Mouse (Mus musculus): Measurements from ENCODE around the gene Ubxn2a. TPM values are rescaled to one million over a fixed set of nuclear protein-coding genes. Genes with fewer than 3 reads are reported as not detected.

Ubxn2a gene
- polyA plus RNA-seq, 1 experiment from 2014 or later, result 47.5 TPM

DNA sequence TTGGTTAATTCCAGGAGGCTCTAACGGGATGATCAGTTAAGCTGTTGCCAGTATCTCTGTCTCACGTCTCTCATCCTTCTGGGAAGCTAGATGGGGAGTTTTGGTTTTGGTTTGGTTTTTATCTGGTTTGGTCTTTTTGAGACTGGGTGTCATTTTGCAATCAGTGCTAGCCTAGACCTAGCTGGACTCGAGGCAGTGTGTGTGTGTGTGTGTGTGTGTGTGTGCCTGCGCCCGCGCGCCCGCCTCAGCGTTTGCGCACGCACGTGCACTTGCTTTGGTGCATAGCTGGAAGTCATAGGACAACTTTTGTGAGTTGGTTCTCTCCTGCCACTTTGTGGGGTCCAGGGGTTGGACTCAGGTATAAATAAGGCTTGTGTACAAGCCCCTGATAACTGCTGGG lies 63.8 kb downstream of the Ubxn2a start:
- Histone ChIP-seq H3K9me3 (ENCODE audit: control insufficient read depth, low read length) (no peaks in the 10 kb centered on the region), H3K27me3 (replicated peaks; ENCODE audit: control insufficient read depth, insufficient read depth, low read length) (no peaks in the 10 kb centered on the region), H3K4me3 (ENCODE audit: low read length) (peak overlapping the region; percentile 51), H3K27ac (ENCODE audit: low read depth, low read length) (no peak overlapping the region; the same call in 1 of the 2 replicates), H3K4me2 (ENCODE audit: low read length) (peak overlapping the region; percentile 75), H3K4me1 (ENCODE audit: control insufficient read depth, insufficient read depth, low read depth, low read length) (peaks cover 15% of the 10 kb centered on the region), H3K9ac (ENCODE audit: low read depth, low read length) (peak overlapping the region; percentile 52), H3K36me3 (ENCODE audit: control insufficient read depth, insufficient read depth, low read length) (no peaks in the 10 kb centered on the region)
- ATAC-seq, result peak; percentile 7
- 0% methylated on average over 12 of the region's 12 CpGs for WGBS

DNA sequence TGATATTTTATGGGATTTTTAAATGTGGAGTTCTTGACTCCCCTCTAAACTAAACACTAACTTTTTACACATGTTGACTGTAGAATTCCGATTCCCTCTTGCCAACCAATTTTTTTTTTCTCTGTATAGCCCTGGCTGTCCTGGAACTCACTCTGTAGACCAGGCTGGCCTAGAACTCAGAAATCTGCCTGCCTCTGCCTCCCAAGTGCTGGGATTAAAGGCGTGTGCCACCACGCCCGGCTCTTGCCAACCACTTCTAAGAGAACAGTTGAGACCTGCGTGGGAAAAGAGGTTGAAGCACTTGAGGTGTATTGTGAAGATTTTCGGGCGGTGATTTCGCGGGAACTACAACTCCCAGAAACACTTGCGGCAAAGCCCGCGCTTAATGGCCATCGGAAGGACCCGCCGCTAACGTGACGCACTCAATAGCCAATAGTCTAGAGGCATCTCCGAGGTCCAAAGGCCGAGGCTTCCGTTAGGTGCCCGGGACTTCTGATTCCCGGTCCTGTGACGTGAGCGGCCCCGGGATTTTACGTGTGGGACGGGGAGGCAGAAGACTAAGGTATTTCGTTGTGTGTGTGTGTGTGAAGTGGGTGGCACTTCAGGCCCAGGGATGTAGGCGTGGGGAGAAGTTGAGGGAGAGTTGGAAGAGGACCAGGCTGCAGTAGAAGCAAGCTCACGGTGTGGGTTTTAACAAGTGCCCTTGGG lies 64.5 kb downstream of the Ubxn2a start, which contains the start of gene Wdcp:
Gene Wdcp (plus strand): TSS at position 414 of the 708 bp plus-strand sequence.
- no peaks in the 10 kb centered on the region for H3K9me3 ChIP-seq (ENCODE audit: control insufficient read depth, low read length)
- peak within 1 kb of the TSS; percentile 7; the same call in 1 of the 2 replicates for H3K27ac ChIP-seq (ENCODE audit: low read depth, low read length)
- ATAC-seq, result peak; percentile 93

DNA sequence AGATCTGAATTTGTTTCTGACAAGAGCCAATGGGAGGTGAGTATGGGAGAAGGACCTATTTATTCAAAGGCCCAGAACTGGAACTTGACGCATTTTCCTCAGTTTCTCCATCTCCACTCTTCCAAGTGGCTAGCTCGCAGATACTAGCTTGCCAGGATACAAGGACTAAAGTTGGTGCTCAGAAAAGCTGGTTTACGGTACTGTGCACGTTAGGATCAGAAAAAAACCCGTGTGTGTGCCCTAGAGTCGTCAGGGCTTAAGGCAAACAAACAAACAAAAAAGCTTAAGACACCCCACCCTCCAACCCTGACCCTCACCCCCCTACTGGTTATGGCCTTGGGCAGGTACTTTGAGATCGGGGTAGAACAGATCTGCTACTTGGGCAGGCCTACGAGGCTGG lies 65.0 kb downstream of the Ubxn2a start:
- ATAC-seq, result no peak

More for the DNA sequence above, 64.5 kb downstream of the Ubxn2a start, which contains the start of gene Wdcp:
- Histone ChIP-seq H3K4me3 (ENCODE audit: low read length) (peak within 1 kb of the TSS; percentile 51), H3K27me3 (replicated peaks; ENCODE audit: control insufficient read depth, insufficient read depth, low read length) (no peaks in the 10 kb centered on the region), H3K9ac (ENCODE audit: low read depth, low read length) (peak within 1 kb of the TSS; percentile 52), H3K4me2 (ENCODE audit: low read length) (peak within 1 kb of the TSS; percentile 75), H3K4me1 (ENCODE audit: control insufficient read depth, insufficient read depth, low read depth, low read length) (peaks cover 15% of the 10 kb centered on the region), H3K36me3 (ENCODE audit: control insufficient read depth, insufficient read depth, low read length) (no peaks in the 10 kb centered on the region)
- WGBS, result under 1% methylated on average over 30 of the region's 30 CpGs

DNA sequence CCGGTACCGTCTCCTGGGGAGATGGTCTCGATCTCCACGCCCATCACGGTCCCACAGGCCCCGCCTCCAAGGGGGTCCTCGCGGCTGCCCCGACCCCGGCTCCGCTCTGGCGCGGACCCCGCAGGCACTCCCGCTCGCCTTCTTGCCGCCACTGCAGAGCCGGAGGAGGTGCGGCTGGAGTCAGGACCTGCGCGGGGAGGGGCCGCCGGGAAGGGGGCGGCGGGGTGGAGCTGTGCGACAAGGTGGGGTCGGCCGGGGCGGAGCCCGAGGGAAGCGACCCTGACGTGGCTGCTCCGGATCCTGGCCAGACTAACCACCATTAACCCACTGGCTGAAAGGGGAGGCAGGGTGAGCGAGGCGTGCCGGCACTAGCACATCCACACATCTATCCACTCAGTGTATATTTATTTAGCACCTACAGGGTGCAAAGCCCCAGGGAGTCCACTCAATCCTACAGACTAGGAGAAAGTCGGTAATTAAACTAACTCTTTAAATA lies 66.1 kb downstream of the Ubxn2a start, which contains the start of gene Fkbp1b:
Gene Fkbp1b (minus strand): TSS at position 200 of the 496 bp plus-strand sequence.
- H3K27ac ChIP-seq (ENCODE audit: low read depth, low read length), result peak within 1 kb of the TSS; percentile 54; the same call in 1 of the 2 replicates
- H3K4me2 ChIP-seq (ENCODE audit: low read length), result peak within 1 kb of the TSS; percentile 93
- H3K4me3 ChIP-seq (ENCODE audit: low read length), result peak within 1 kb of the TSS; percentile 92
- WGBS, result under 1% methylated on average over 37 of the region's 37 CpGs
- peak; percentile 63 for ATAC-seq
- H3K4me1 ChIP-seq (ENCODE audit: control insufficient read depth, insufficient read depth, low read depth, low read length), result peaks cover 15% of the 10 kb centered on the region
- H3K9me3 ChIP-seq (ENCODE audit: control insufficient read depth, low read length), result no peaks in the 10 kb centered on the region
- H3K36me3 ChIP-seq (ENCODE audit: control insufficient read depth, insufficient read depth, low read length), result no peaks in the 10 kb centered on the region
- peak within 1 kb of the TSS; percentile 89 for H3K9ac ChIP-seq (ENCODE audit: low read depth, low read length)
- H3K27me3 ChIP-seq (replicated peaks; ENCODE audit: control insufficient read depth, insufficient read depth, low read length), result no peaks in the 10 kb centered on the region

More for the DNA sequence above, 65.0 kb downstream of the Ubxn2a start:
- Histone ChIP-seq H3K4me3 (ENCODE audit: low read length) (no peak overlapping the region), H3K9ac (ENCODE audit: low read depth, low read length) (no peak overlapping the region), H3K9me3 (ENCODE audit: control insufficient read depth, low read length) (no peaks in the 10 kb centered on the region), H3K36me3 (ENCODE audit: control insufficient read depth, insufficient read depth, low read length) (no peaks in the 10 kb centered on the region), H3K4me1 (ENCODE audit: control insufficient read depth, insufficient read depth, low read depth, low read length) (peaks cover 15% of the 10 kb centered on the region), H3K27ac (ENCODE audit: low read depth, low read length) (no peak overlapping the region), H3K4me2 (ENCODE audit: low read length) (no peak overlapping the region), H3K27me3 (replicated peaks; ENCODE audit: control insufficient read depth, insufficient read depth, low read length) (no peaks in the 10 kb centered on the region)
- WGBS, result 89% methylated on average over 8 of the region's 8 CpGs

DNA sequence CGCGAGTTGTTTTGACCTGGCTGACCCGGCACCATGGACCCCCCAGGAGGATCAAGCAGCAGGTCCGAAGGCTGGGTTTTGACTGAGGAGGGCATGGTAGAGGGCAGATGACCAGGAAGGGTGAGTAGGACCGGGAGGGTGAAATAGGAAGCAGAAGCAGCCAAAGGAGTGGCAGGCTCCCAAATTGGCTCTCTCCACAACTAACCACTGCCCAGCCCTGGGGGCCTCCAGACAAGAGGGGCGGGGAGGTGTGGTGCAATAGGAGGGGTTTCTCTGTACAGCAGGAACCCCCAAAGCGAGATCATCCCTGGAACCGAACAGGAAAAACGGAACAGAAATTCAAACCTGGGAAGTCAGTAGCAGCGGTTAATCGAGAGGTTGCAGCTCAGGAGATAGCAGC lies 66.8 kb downstream of the Ubxn2a start:
- Histone ChIP-seq H3K4me2 (ENCODE audit: low read length) (peak overlapping the region; percentile 93), H3K27me3 (replicated peaks; ENCODE audit: control insufficient read depth, insufficient read depth, low read length) (no peaks in the 10 kb centered on the region), H3K36me3 (ENCODE audit: control insufficient read depth, insufficient read depth, low read length) (no peaks in the 10 kb centered on the region), H3K4me1 (ENCODE audit: control insufficient read depth, insufficient read depth, low read depth, low read length) (peaks cover 15% of the 10 kb centered on the region), H3K9ac (ENCODE audit: low read depth, low read length) (peak overlapping the region; percentile 89), H3K4me3 (ENCODE audit: low read length) (peak overlapping the region; percentile 92), H3K9me3 (ENCODE audit: control insufficient read depth, low read length) (no peaks in the 10 kb centered on the region), H3K27ac (ENCODE audit: low read depth, low read length) (no peak overlapping the region)
- ATAC-seq, result peak; percentile 10; the same call in 1 of the 2 replicates
- 1% methylated on average over 11 of the region's 11 CpGs for WGBS

DNA sequence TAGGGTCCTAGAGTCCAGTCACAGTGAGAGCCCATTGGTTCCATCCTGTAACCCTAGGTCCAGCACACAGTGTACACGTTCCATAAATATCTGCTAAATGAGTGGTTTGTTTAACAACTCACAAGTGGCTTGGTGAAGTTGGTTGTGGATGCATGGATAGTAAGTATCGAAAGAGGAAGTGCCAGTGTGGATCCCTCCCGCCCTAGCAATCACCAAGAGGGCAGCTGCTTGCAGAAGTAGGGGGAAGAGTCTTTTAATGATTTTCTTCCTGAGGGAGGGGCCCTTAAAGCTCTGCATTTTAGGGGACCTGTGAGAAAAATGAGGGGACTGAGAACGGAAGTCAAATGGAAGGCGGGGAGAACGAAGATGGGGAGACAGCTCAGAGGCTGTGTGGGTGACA lies 67.5 kb downstream of the Ubxn2a start:
- WGBS, result 63% methylated on average over 6 of the region's 6 CpGs
- Histone ChIP-seq H3K4me2 (ENCODE audit: low read length) (peak overlapping the region; percentile 93), H3K4me3 (ENCODE audit: low read length) (peak overlapping the region; percentile 92; the same call in 1 of the 2 replicates), H3K9me3 (ENCODE audit: control insufficient read depth, low read length) (no peaks in the 10 kb centered on the region), H3K27me3 (replicated peaks; ENCODE audit: control insufficient read depth, insufficient read depth, low read length) (no peaks in the 10 kb centered on the region), H3K9ac (ENCODE audit: low read depth, low read length) (no peak overlapping the region), H3K27ac (ENCODE audit: low read depth, low read length) (no peak overlapping the region), H3K36me3 (ENCODE audit: control insufficient read depth, insufficient read depth, low read length) (no peaks in the 10 kb centered on the region), H3K4me1 (ENCODE audit: control insufficient read depth, insufficient read depth, low read depth, low read length) (peaks cover 15% of the 10 kb centered on the region)
- ATAC-seq, result no peak

DNA sequence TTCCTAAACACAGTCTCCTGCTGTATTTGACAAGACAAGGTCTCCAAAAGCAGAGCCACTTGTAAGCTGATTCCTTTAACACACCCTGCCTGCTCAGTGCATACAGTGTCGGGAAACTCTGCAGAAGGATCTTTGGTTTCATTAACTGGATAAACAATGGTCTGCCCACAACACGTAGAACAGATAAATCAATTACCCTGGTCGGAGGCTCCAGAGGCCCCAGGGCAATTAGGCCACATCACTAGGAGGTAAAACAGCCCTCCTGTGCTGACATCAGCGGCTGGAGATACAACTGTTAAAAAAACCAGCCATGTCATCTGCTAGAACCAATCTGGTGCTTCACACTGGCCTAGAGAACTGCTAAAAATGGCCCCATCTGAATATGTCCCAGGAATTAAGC lies 70.5 kb downstream of the Ubxn2a start:
- Histone ChIP-seq H3K9ac (ENCODE audit: low read depth, low read length) (no peak overlapping the region), H3K4me3 (ENCODE audit: low read length) (no peak overlapping the region), H3K4me2 (ENCODE audit: low read length) (no peak overlapping the region), H3K27ac (ENCODE audit: low read depth, low read length) (no peak overlapping the region), H3K4me1 (ENCODE audit: control insufficient read depth, insufficient read depth, low read depth, low read length) (peaks cover 7% of the 10 kb centered on the region), H3K9me3 (ENCODE audit: control insufficient read depth, low read length) (no peaks in the 10 kb centered on the region), H3K36me3 (ENCODE audit: control insufficient read depth, insufficient read depth, low read length) (peaks cover 7% of the 10 kb centered on the region), H3K27me3 (replicated peaks; ENCODE audit: control insufficient read depth, insufficient read depth, low read length) (no peaks in the 10 kb centered on the region)
- 56% methylated on average over 4 of the region's 4 CpGs for WGBS
- no peak for ATAC-seq

Other genes with a start within 250 kb of the Ubxn2a start
- 0.77 and 1.1 TPM in 2 replicates for gene Fam228a, start 169.3 kb downstream of the Ubxn2a start, polyA plus RNA-seq (2015; fragmentation: Nextera tagmentation; extraction: Ambion mirVana)
- 14.2 and 15.5 TPM in 2 replicates for gene Pfn4, start 138.7 kb downstream of the Ubxn2a start, polyA plus RNA-seq (2015; fragmentation: Nextera tagmentation; extraction: Ambion mirVana)
- gene Fam228b, start 138.4 kb downstream of the Ubxn2a start, polyA plus RNA-seq (2015; fragmentation: Nextera tagmentation; extraction: Ambion mirVana), result 6.6 and 7.0 TPM in 2 replicates
- 163 and 189 TPM in 2 replicates for gene Sf3b6, start 90.2 kb downstream of the Ubxn2a start, polyA plus RNA-seq (2015; fragmentation: Nextera tagmentation; extraction: Ambion mirVana)
- 64.0 and 80.0 TPM in 2 replicates for gene Fkbp1b, start 66.1 kb downstream of the Ubxn2a start, polyA plus RNA-seq (2015; fragmentation: Nextera tagmentation; extraction: Ambion mirVana)
- 12.4 and 14.6 TPM in 2 replicates for gene Wdcp, start 64.4 kb downstream of the Ubxn2a start, polyA plus RNA-seq (2015; fragmentation: Nextera tagmentation; extraction: Ambion mirVana)
- 2.5 and 2.6 TPM in 2 replicates for gene Mfsd2b, start 33.3 kb downstream of the Ubxn2a start, polyA plus RNA-seq (2015; fragmentation: Nextera tagmentation; extraction: Ambion mirVana)
- 5.9 and 6.7 TPM in 2 replicates for gene Atad2b, start 9.6 kb upstream of the Ubxn2a start, polyA plus RNA-seq (2015; fragmentation: Nextera tagmentation; extraction: Ambion mirVana)